Mouse (Mus musculus) lung, postnatal 14 days (tissue): ENCODE data around the gene Ccdc151.

Source experiments
- DNase-seq: peaks from one replicate; pipeline ENCODE4 v3.0.0; 2021

Ccdc151 gene

GRCm38 (mm10) chr9:22002194-22003162 is at the start of gene Ccdc151, which contains the start of gene Prkcsh:
Ccdc151 (minus strand) TSS chr9:22002634.
Prkcsh (plus strand) TSS chr9:22002806.
- peak; percentile 99 for DNase-seq

GRCm38 (mm10) chr9:22051958-22052254 is 49.5 kb upstream of the Ccdc151 start, which contains the start of gene Elavl3:
Elavl3 (minus strand) TSS chr9:22052023.
- no peak for DNase-seq

GRCm38 (mm10) chr9:22051161-22051957 is 48.9 kb upstream of the Ccdc151 start:
- DNase-seq: no peak

- DNase-seq: peak; percentile 32
Observed at GRCm38 (mm10) chr9:22050351-22050889, 48.0 kb upstream of the Ccdc151 start.

DNA sequence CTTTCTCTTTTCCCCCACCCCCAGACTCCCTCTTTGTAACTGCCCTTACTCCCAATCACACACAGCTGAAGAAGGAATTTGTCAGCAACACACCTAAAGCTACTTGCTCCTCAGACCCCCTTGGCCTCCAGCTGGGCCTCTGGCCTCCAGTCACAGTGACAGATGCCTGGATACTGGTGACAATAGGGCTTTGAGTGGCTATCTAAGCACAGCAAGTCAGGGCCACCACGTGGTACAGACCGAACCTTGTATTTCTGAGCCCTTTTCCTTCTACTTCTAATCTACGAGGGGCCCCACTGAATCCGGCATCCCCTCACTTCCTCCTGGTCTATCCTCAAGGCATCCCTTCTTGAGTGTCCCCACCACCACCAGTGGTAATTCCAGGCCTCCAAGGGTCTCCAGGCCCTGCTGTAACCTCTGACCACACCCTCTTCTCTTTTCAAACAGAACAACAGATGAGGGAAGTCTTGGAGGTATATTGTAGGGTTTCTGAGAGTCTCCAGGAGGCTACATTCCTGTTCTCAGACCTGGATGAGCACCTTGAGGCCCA is 47.4 kb upstream of the Ccdc151 start:
- DNase-seq: no peak

GRCm38 (mm10) chr9:22049315-22049714 is 46.9 kb upstream of the Ccdc151 start:
- DNase-seq: no peak

- DNase-seq: no peak
Observed at GRCm38 (mm10) chr9:22047329-22047728, 44.9 kb upstream of the Ccdc151 start.

GRCm38 (mm10) chr9:22041832-22042231 is 39.4 kb upstream of the Ccdc151 start:
- no peak for DNase-seq

- no peak for DNase-seq
Observed at GRCm38 (mm10) chr9:22037826-22038225, 35.4 kb upstream of the Ccdc151 start.

DNA sequence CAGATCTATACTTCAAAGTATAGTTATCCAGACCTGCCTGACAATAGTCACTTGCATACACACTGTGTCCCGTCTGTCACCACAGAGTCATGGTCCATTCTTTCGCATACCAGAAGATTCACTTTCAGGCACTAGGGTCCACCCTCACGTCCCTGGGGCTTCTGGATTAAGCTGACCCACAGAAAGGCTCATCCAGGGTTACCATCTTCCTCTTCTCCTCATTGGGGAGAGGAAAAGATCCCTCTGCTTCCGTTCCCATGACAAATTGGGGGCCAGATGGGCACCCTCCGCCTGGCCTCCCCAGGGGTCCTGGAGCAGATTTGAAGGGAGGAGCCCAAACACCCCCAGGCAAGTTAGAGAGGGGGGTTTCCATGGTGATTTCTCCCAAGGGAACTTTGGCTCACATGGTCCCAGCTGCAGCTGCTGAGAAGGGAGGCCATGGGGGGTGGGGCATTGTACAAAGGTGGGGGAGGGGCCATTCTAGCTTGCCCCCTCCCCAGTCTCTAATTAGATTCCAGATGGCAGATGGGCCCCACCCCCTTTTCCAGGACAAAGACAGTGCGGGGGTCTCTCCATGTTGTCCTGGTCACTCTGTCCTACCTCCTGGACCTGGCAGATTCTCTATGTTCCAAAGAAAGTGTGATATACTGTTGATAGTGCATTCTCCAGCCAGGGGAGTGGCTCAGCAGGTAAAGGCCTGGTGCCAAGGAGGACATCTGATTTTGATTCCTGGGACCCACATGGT is 33.0 kb upstream of the Ccdc151 start:
- no peak for DNase-seq

DNA sequence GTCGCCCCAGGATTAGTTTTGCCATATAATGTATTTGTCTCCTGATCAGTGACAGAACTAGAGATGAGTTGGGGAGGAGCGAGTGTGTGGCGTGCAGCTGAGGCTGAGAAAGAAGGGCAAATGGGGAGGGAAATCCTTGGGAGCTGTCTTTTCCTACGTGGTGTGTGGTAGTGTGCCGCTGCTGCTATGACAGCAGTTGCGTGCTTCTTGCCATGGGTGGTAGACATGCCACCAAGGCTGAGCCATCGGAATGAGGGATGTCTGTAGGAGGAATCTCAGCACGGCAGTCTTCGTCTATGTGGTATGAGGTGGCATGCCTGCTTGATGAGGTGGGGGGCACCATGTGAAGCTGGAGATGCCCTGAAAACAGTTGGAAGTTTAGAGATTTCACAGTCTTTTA is 28.0 kb upstream of the Ccdc151 start:
- DNase-seq: no peak

- no peak for DNase-seq
Observed at GRCm38 (mm10) chr9:22028467-22028866, 26.0 kb upstream of the Ccdc151 start.

DNA sequence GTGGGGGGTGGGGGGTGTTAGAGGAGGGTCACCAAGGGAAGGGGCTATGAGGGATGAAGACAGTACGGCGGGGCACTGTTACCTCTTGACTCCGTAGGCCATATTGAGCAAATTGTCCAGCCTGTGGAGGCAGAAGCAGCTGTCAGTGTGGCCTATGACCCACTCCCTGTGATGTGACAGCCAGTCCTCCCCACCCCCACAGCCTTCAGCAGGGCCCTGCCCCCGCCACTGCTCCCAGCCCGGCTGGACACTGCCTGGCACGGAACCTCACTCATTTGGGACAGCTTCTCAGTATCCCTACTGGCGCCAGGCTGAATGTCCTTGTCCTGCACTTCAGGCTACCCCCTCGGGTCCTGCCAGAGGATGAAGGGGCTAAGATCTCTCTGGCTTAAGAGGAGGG is 22.2 kb upstream of the Ccdc151 start:
- peak; percentile 29 for DNase-seq

DNA sequence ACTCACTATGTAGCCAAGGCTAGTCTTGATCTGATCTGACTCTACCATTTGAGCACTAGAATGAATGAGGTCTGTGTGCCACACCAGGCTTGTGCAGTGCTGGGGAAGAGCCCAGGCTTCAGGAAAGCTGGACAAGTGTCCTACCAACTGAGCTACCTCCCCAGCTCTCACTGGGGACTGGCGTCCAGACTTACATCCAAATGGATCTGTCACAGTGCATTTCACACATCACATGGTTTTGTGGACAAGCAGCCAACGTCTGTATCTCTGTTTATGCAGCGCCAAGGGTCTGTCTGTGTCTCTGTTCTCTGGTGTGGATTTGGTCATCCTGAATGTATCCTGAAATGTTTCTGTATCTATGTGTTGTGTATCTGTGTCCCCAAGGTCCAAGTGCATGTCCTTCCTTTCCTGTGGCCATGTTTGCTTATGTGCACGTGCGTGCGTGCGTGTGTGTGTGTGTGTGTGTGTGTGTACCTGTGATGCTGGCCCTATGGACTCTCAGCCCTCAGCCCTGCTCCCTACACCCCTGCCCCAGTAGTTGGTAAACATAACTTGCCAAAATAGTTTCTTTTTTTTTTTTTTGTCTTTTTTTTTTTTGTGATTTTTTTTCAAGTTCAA is 14.9 kb upstream of the Ccdc151 start:
- DNase-seq: no peak

DNA sequence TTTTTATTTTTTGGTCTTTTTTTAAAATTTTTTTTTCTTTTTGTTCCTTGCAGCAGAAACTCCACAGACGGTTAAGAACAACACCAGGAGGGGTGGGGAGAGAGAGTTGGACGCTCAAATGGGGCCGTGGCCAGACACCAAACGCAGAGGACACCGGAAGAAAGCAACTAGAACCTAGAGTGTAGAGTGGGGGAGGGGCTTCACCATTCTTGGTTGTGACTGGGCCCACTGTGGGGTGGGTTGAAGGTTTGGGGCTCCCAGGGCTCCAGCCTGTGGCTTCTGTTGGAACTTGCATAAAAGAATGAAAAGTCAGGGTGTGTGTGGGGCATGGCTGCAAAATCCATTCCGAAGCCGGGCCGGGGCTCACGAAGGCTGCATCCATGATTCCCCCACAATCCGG is 13.8 kb upstream of the Ccdc151 start:
- no peak for DNase-seq

DNA sequence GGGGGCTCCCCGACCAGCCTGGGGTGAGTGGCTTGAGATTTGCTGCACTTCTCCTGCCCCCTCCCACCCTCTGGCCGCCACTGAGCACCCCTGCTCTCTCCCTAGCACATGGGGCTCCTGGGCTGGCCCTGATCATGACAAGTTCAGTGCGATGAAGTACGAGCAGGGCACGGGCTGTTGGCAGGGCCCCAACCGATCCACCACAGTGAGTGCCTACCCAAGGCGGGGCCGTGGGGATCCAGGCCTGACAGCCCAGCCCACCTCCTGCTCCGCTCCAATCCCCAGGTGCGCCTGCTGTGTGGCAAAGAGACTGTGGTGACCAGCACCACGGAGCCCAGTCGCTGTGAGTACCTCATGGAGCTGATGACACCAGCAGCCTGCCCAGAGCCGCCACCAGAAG is 10.3 kb upstream of the Ccdc151 start:
- DNase-seq: no peak

DNA sequence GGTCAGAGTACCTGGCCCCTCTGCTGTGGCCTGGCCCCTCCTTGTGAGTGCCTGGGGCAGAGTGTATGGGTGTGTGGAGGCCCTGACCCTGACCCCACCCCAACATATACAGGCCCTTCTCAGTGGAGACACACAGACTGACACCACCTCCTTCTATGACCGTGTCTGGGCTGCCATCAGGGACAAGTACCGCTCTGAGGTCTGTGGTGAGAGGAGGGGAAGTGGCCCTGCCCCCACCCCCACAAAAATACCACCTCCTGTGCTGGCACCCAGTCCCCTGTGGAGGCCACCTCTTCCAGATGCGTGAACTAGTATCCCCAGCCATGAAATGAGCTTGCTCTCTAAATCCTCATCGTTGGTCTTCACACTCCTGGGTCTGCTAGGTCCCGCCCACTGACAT is 8.6 kb upstream of the Ccdc151 start:
- no peak for DNase-seq

DNA sequence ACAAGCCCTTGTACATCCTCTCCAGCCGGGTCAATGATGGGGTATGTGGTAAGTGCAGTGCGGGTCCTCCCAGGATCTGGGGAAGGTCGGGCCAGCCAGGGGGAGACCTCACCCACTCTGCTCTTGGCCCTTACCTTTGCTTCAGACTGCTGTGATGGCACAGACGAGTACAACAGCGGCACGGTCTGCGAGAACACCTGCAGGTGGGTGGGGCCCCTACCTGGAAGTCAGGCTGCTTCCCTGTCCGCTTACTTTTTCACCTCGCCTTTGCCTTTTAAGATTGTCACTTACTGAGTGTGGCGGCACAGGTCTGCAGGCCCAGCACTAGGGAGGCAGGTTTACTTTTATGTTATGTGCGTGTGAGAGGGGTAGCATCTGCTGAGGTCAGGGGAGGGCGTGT is 2.1 kb upstream of the Ccdc151 start:
- DNase-seq: no peak

DNA sequence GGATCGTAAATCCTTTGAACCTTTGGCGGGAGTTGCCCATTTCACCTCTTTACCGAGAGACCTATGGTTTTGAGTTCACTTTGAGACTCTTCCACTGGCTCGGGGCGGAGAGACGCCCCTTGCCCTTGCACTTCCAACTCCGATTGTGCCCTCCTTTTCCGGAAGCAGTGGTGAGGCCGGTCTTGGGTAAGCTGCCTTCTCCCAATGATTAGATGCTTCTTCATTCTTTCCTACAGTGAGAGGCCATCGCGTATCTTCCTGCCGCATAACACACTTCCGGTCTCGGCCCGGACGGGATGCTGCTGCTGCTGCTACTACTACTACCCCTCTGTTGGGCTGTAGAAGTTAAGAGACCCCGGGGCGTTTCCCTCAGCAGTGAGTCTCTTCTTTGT is 725 bp upstream of the Ccdc151 start:
- DNase-seq: peak; percentile 14

- no peak for DNase-seq
Observed at GRCm38 (mm10) chr9:22001633-22002032, 801 bp downstream of the Ccdc151 start.

GRCm38 (mm10) chr9:22000296-22000695 is 2.1 kb downstream of the Ccdc151 start:
- DNase-seq: no peak
